Mouse (Mus musculus) activated CD4-positive, CD25-positive, alpha-beta regulatory T cell, adult 4 months (primary cell): ENCODE data around the gene Atp2a3. TPM values are rescaled to one million over a fixed set of nuclear protein-coding genes. Genes with fewer than 3 reads are reported as not detected.

Source experiments
- ATAC-seq: one replicate; pipeline ENCODE4 v1.8.0; 2017
- polyA plus RNA-seq, 2 experiments: library from polyadenylated mRNA; unstranded; fragments of 100-300 nt; shearing (Covaris generic); gene quantifications; one replicate each; pipeline ENCODE4 v1.2.1; 2017

The Atp2a3 gene
- polyA plus RNA-seq, 2 experiments from 2014 or later = 66.1 to 93.0 TPM

DNA sequence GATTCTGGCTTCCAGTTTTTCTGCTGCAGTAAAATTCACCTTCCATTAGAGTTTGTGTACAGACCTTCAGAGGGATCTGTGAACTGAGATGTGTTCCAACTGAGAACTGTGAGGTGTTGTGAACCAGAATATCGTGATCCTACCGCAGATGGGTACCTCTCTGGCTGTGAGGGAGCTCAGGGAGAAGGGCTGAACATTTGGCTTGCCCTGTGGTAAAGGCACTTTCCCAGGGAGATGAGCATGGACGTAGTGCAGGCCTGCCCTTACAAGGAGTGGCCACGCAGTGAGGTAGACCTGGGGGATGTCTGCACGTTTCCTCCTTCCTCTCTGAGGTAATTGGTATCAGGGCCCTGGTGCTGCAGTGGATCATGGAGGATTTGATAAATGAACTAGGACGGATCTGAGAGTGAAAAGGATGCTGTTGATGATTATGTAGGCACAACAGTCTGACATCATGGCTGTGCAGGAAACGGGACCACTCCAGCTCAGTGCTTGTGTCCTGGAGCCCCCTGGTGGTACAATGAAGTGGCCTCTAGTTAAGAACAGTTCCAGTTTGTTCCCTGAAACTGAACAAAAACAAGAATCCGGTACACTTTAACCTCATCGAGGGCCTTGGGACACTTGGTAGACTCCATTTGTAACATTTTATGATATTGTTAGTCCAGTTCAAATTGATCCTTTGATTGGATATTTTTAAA is 78.3 kb downstream of the Atp2a3 start:
- peak; percentile 66 for ATAC-seq

Other genes starting within 250 kb of the Atp2a3 start
- 1 to 10 TPM; 6.2 to 6.7 TPM for gene Cyb5d2, start 165.0 kb upstream of the Atp2a3 start, polyA plus RNA-seq
- 10 to 100 TPM; 22.1 to 25.8 TPM for gene Zzef1, start 164.9 kb upstream of the Atp2a3 start, polyA plus RNA-seq
- under 1 TPM in 1 of 2 experiments, not detected in 1; 0.42 TPM for gene P2rx1, start 37.9 kb downstream of the Atp2a3 start, polyA plus RNA-seq
- gene Camkk1, start 57.8 kb downstream of the Atp2a3 start, polyA plus RNA-seq = 1 to 10 TPM; 2.4 to 2.6 TPM
- 10 to 100 TPM; 14.3 to 16.8 TPM for gene Ncbp3, start 86.6 kb downstream of the Atp2a3 start, polyA plus RNA-seq
- gene Itgae, start 129.4 kb downstream of the Atp2a3 start, polyA plus RNA-seq = 100 to 1,000 TPM in 1 of 2 experiments, 10 to 100 TPM in 1; 94.7 to 118 TPM
- 1 to 10 TPM; 8.6 to 8.7 TPM for gene Haspin, start 177.1 kb downstream of the Atp2a3 start, polyA plus RNA-seq
- under 1 TPM in 1 of 2 experiments, not detected in 1; 0.19 TPM for gene P2rx5, start 199.3 kb downstream of the Atp2a3 start, polyA plus RNA-seq
- 10 to 100 TPM; 50.2 to 65.2 TPM for gene Emc6, start 215.9 kb downstream of the Atp2a3 start, polyA plus RNA-seq
- gene Tax1bp3, start 215.9 kb downstream of the Atp2a3 start, polyA plus RNA-seq = 10 to 100 TPM; 20.6 to 28.4 TPM
- 1 to 10 TPM; 8.6 to 8.9 TPM for gene Ctns, start 237.9 kb downstream of the Atp2a3 start, polyA plus RNA-seq
- gene Shpk, start 238.3 kb downstream of the Atp2a3 start, polyA plus RNA-seq = 1 to 10 TPM; 2.7 to 2.8 TPM